Mouse (Mus musculus) hindbrain, embryonic 15.5 days (tissue): ENCODE results near the gene Mcm2. TPM values are rescaled to one million over a fixed set of nuclear protein-coding genes. Genes with fewer than 3 reads are reported as not detected.
A peak's percentile ranks its signal among the peaks of the same experiment; 100 is the strongest.

Experiments
- ATAC-seq: fragments of 200-750 bp; cut with Nextera tagmentation; 2 replicates; pipeline ENCODE4 v1.8.0; 2017; ENCODE audit warnings: low read depth, moderate number of reproducible peaks, moderate TSS enrichment; ENCODE audit not compliant: low FRiP score
- H3K27ac ChIP-seq: fragments of 300-500 bp; sonication (generic); replicated peaks from 2 replicates; pipeline ENCODE4 v1.5.1; 2015; ENCODE audit warnings: mild to moderate bottlenecking, inconsistent platforms
- H3K27me3 ChIP-seq: fragments of 300-500 bp; sonication (generic); 2 replicates; pipeline ENCODE4 v1.6.1; 2015; ENCODE audit warnings: control low read depth, inconsistent platforms
- H3K36me3 ChIP-seq: fragments of 300-500 bp; sonication (generic); 2 replicates; pipeline ENCODE4 v1.6.1; 2015; ENCODE audit warnings: control low read depth, inconsistent platforms
- H3K4me1 ChIP-seq: fragments of 300-500 bp; sonication (generic); replicated peaks from 2 replicates; pipeline ENCODE4 v1.6.1; 2015; ENCODE audit warnings: control low read depth, inconsistent platforms
- H3K4me2 ChIP-seq: fragments of 300-500 bp; sonication (generic); 2 replicates; pipeline ENCODE4 v1.6.1; 2015; ENCODE audit warnings: moderate library complexity, mild to moderate bottlenecking, inconsistent platforms
- H3K4me3 ChIP-seq: fragments of 300-500 bp; sonication (generic); 2 replicates; pipeline ENCODE4 v1.5.1; 2015; ENCODE audit warnings: mild to moderate bottlenecking, inconsistent platforms
- H3K9ac ChIP-seq: fragments of 300-500 bp; sonication (generic); 2 replicates; pipeline ENCODE4 v1.6.1; 2015; ENCODE audit warnings: inconsistent platforms
- H3K9me3 ChIP-seq: fragments of 300-500 bp; sonication (generic); 2 replicates; pipeline ENCODE4 v1.6.1; 2016; ENCODE audit warnings: control low read depth, inconsistent platforms
- WGBS: fragments of 180-500 bp; shearing (Covaris S2); methylation state at CpG from one replicate; pipeline ENCODE4 v1.1.7; 2015; 5-methylcytosine and 5-hydroxymethylcytosine counted together
- polyA plus RNA-seq: library from polyadenylated mRNA; unstranded; fragments of >200 nt; fragmentation: Nextera tagmentation; extraction: Ambion mirVana; gene quantifications from 2 replicates; pipeline ENCODE4 v1.2.1, GENCODE M21; 2015

Gene Mcm2
- 34.0 and 36.2 TPM in 2 replicates for polyA plus RNA-seq

GRCm38 (mm10) chr6:88898534-88899048, at the start of gene Mcm2:
Mcm2 (minus strand) TSS chr6:88898780.
- Histone ChIP-seq H3K27ac (peak within 1 kb of the TSS; percentile 80), H3K4me2 (peak within 1 kb of the TSS; percentile 94), H3K9me3 (no peaks in the 10 kb centered on the region), H3K4me1 (peaks cover 40% of the 10 kb centered on the region), H3K9ac (peak within 1 kb of the TSS; percentile 64), H3K27me3 (no peaks in the 10 kb centered on the region), H3K36me3 (no peaks in the 10 kb centered on the region), H3K4me3 (peak within 1 kb of the TSS; percentile 60)
- ATAC-seq: peak; percentile 82
- WGBS: under 1% methylated on average over 33 of the region's 33 CpGs

- Histone ChIP-seq H3K9me3 (no peaks in the 10 kb centered on the region), H3K27me3 (no peaks in the 10 kb centered on the region), H3K4me3 (no peak overlapping the region), H3K4me1 (peaks cover 15% of the 10 kb centered on the region), H3K36me3 (no peaks in the 10 kb centered on the region), H3K9ac (no peak overlapping the region), H3K27ac (no peak overlapping the region), H3K4me2 (no peak overlapping the region)
- no peak for ATAC-seq
These were observed 49.2 kb upstream of the Mcm2 start for GRCm38 (mm10) chr6:88947771-88948170.

GRCm38 (mm10) chr6:88946442-88946841, 47.9 kb upstream of the Mcm2 start:
- WGBS: 70% methylated on average over 6 of the region's 6 CpGs
- Histone ChIP-seq H3K4me2 (no peak overlapping the region), H3K36me3 (no peaks in the 10 kb centered on the region), H3K4me3 (no peak overlapping the region), H3K9me3 (no peaks in the 10 kb centered on the region), H3K9ac (no peak overlapping the region), H3K27ac (no peak overlapping the region), H3K4me1 (peaks cover 29% of the 10 kb centered on the region), H3K27me3 (no peaks in the 10 kb centered on the region)
- ATAC-seq: no peak

GRCm38 (mm10) chr6:88943666-88944065, 45.1 kb upstream of the Mcm2 start:
- H3K27me3 ChIP-seq: no peaks in the 10 kb centered on the region
- no peak for ATAC-seq
- H3K9ac ChIP-seq: no peak overlapping the region
- no peaks in the 10 kb centered on the region for H3K9me3 ChIP-seq
- no peaks in the 10 kb centered on the region for H3K36me3 ChIP-seq
- 66% methylated on average over 6 of the region's 6 CpGs for WGBS
- H3K4me2 ChIP-seq: peak overlapping the region; percentile 35; the same call in 1 of the 2 replicates
- peaks cover 50% of the 10 kb centered on the region for H3K4me1 ChIP-seq
- 0 out of 2 replicates have a peak overlapping the region, but pooled peaks have one; percentile 71 for H3K27ac ChIP-seq
- no peak overlapping the region for H3K4me3 ChIP-seq

GRCm38 (mm10) chr6:88942595-88942994, 44.0 kb upstream of the Mcm2 start:
- Histone ChIP-seq H3K27me3 (no peaks in the 10 kb centered on the region), H3K36me3 (no peaks in the 10 kb centered on the region), H3K4me2 (peak overlapping the region; percentile 35), H3K9me3 (no peaks in the 10 kb centered on the region), H3K4me1 (peaks cover 61% of the 10 kb centered on the region), H3K9ac (no peak overlapping the region), H3K27ac (peak overlapping the region; percentile 71), H3K4me3 (no peak overlapping the region)
- 12% methylated on average over 8 of the region's 8 CpGs for WGBS
- peak; percentile 82 for ATAC-seq

GRCm38 (mm10) chr6:88941628-88942027, 43.0 kb upstream of the Mcm2 start:
- no peak overlapping the region for H3K27ac ChIP-seq
- ATAC-seq: no peak
- whole genome bisulfite sequencing: 73% methylated on average over 4 of the region's 4 CpGs
- H3K9ac ChIP-seq: no peak overlapping the region
- no peaks in the 10 kb centered on the region for H3K27me3 ChIP-seq
- no peaks in the 10 kb centered on the region for H3K36me3 ChIP-seq
- no peaks in the 10 kb centered on the region for H3K9me3 ChIP-seq
- H3K4me2 ChIP-seq: no peak overlapping the region; the same call in 1 of the 2 replicates
- H3K4me1 ChIP-seq: peaks cover 70% of the 10 kb centered on the region
- H3K4me3 ChIP-seq: no peak overlapping the region

- no peak overlapping the region for H3K27ac ChIP-seq
- H3K9ac ChIP-seq: no peak overlapping the region
- no peak overlapping the region for H3K4me3 ChIP-seq
- no peak overlapping the region for H3K4me2 ChIP-seq
- 65% methylated on average over 9 of the region's 9 CpGs for WGBS
- no peak for ATAC-seq
- no peaks in the 10 kb centered on the region for H3K27me3 ChIP-seq
- H3K9me3 ChIP-seq: no peaks in the 10 kb centered on the region
- peaks cover 78% of the 10 kb centered on the region for H3K4me1 ChIP-seq
- no peaks in the 10 kb centered on the region for H3K36me3 ChIP-seq
These were observed 41.7 kb upstream of the Mcm2 start for GRCm38 (mm10) chr6:88940090-88940916.

- no peaks in the 10 kb centered on the region for H3K27me3 ChIP-seq
- H3K9ac ChIP-seq: no peak overlapping the region
- no peak for ATAC-seq
- no peaks in the 10 kb centered on the region for H3K9me3 ChIP-seq
- no peak overlapping the region for H3K4me3 ChIP-seq
- no peak overlapping the region for H3K4me2 ChIP-seq
- no peaks in the 10 kb centered on the region for H3K36me3 ChIP-seq
- peaks cover 83% of the 10 kb centered on the region for H3K4me1 ChIP-seq
- H3K27ac ChIP-seq: 0 out of 2 replicates have a peak overlapping the region, but pooled peaks have one; percentile 23
- 24% methylated on average over 12 of the region's 12 CpGs for WGBS
These were observed 40.9 kb upstream of the Mcm2 start for GRCm38 (mm10) chr6:88939281-88940089.

- WGBS: 42% methylated on average over 5 of the region's 5 CpGs
- H3K9me3 ChIP-seq: no peaks in the 10 kb centered on the region
- H3K4me3 ChIP-seq: no peak overlapping the region
- H3K9ac ChIP-seq: no peak overlapping the region
- no peak overlapping the region for H3K4me2 ChIP-seq
- ATAC-seq: no peak
- H3K27me3 ChIP-seq: no peaks in the 10 kb centered on the region
- no peaks in the 10 kb centered on the region for H3K36me3 ChIP-seq
- peaks cover 86% of the 10 kb centered on the region for H3K4me1 ChIP-seq
- 0 out of 2 replicates have a peak overlapping the region, but pooled peaks have one; percentile 32 for H3K27ac ChIP-seq
These were observed 40.1 kb upstream of the Mcm2 start for GRCm38 (mm10) chr6:88938664-88939055.

- no peaks in the 10 kb centered on the region for H3K36me3 ChIP-seq
- H3K9ac ChIP-seq: no peak overlapping the region
- H3K4me3 ChIP-seq: no peak overlapping the region
- H3K4me2 ChIP-seq: no peak overlapping the region
- no peaks in the 10 kb centered on the region for H3K9me3 ChIP-seq
- peaks cover 81% of the 10 kb centered on the region for H3K4me1 ChIP-seq
- no peak; the same call in 1 of the 2 replicates for ATAC-seq
- WGBS: 12% methylated on average over 4 of the region's 4 CpGs
- peak overlapping the region; percentile 43 for H3K27ac ChIP-seq
- H3K27me3 ChIP-seq: no peaks in the 10 kb centered on the region
These were observed 39.5 kb upstream of the Mcm2 start for GRCm38 (mm10) chr6:88937971-88938663.

- Histone ChIP-seq H3K36me3 (no peaks in the 10 kb centered on the region), H3K9ac (no peak overlapping the region)
These were observed 38.6 kb upstream of the Mcm2 start for GRCm38 (mm10) chr6:88937214-88937549.

More at GRCm38 (mm10) chr6:88937214-88937549, 38.6 kb upstream of the Mcm2 start:
- Histone ChIP-seq H3K4me2 (no peak overlapping the region), H3K27ac (no peak overlapping the region), H3K9me3 (no peaks in the 10 kb centered on the region), H3K4me1 (peaks cover 72% of the 10 kb centered on the region), H3K27me3 (no peaks in the 10 kb centered on the region), H3K4me3 (no peak overlapping the region)
- no peak; the same call in 1 of the 2 replicates for ATAC-seq
- 34% methylated on average over 4 of the region's 4 CpGs for WGBS
